In genomic region chr13:60347881-60348280, GRCm38 (mm10) we compare ENCODE assay signal across 8 mouse cellular contexts.
A peak's percentile ranks its signal among the peaks of the same experiment; 100 is the strongest.
DNase-seq lines count a peak whose midpoint lies in the region; ATAC-seq lines count a peak whose summit lies in the region.

No protein-coding gene starts in this region.

- 34% methylated on average over 7 of the region's 7 CpGs for WGBS in embryonic facial prominence, embryonic 11.5 days
- WGBS in midbrain, embryonic 14.5 days, result 33% methylated on average over 7 of the region's 7 CpGs

- no peaks in the 10 kb centered on the region for H3K27me3 ChIP-seq in embryonic facial prominence, embryonic 11.5 days (ENCODE audit: control insufficient read depth, insufficient read depth, low read length)
- H3K27me3 ChIP-seq in midbrain, embryonic 14.5 days (ENCODE audit: control insufficient read depth, insufficient read depth, low read length), result no peaks in the 10 kb centered on the region

- DNase-seq in left cerebral cortex, postnatal 4 days, result peak; percentile 70
- no peak for DNase-seq in left cerebral cortex, postnatal 36 days (ENCODE audit: low spot score in 2 of 2)
- no peak for DNase-seq in embryonic facial prominence, embryonic 11.5 days (ENCODE audit: low spot score)
- DNase-seq in heart, adult 9 months (ENCODE audit: low spot score in 2 of 2), result peak; percentile 19 to 27
- DNase-seq in midbrain, embryonic 14.5 days, result peak; percentile 57
- DNase-seq in spleen, postnatal 4 days (ENCODE audit: low spot score in 2 of 2), result no peak
- no peak for DNase-seq in natural killer cell, adult 2 months (ENCODE audit: low spot score in 2 of 2)
- DNase-seq in cerebellum, adult 8-10 months, result no peak

- no peak overlapping the region for H3K4me3 ChIP-seq in embryonic facial prominence, embryonic 11.5 days (ENCODE audit: low read depth, low read length)
- no peak overlapping the region for H3K4me3 ChIP-seq in midbrain, embryonic 14.5 days (replicated peaks; ENCODE audit: low read depth, low read length)

- H3K9me3 ChIP-seq in embryonic facial prominence, embryonic 11.5 days (replicated peaks; ENCODE audit: control insufficient read depth, low read length), result no peaks in the 10 kb centered on the region
- no peaks in the 10 kb centered on the region for H3K9me3 ChIP-seq in midbrain, embryonic 14.5 days (ENCODE audit: control insufficient read depth, low read length)

- H3K27ac ChIP-seq in embryonic facial prominence, embryonic 11.5 days (replicated peaks; ENCODE audit: low read depth, low read length), result 0 out of 2 replicates have a peak overlapping the region, but pooled peaks have one; percentile 23
- no peak overlapping the region; the same call in 1 of the 2 replicates for H3K27ac ChIP-seq in midbrain, embryonic 14.5 days (replicated peaks; ENCODE audit: low read depth, low read length)

- no peak for ATAC-seq in embryonic facial prominence, embryonic 11.5 days (replicated peaks; ENCODE audit: insufficient number of reproducible peaks, low FRiP score, low TSS enrichment, low read depth)
- ATAC-seq in midbrain, embryonic 14.5 days (ENCODE audit: low FRiP score, low TSS enrichment), result 0 out of 2 replicates have a peak, but pooled peaks have one; percentile 37

- peaks cover 4% of the 10 kb centered on the region; the same call in 1 of the 2 replicates for H3K4me1 ChIP-seq in embryonic facial prominence, embryonic 11.5 days (ENCODE audit: control insufficient read depth, insufficient read depth, low read length)
- no peaks in the 10 kb centered on the region for H3K4me1 ChIP-seq in midbrain, embryonic 14.5 days (ENCODE audit: control insufficient read depth, insufficient read depth, low read length)

- H3K9ac ChIP-seq in embryonic facial prominence, embryonic 11.5 days (replicated peaks; ENCODE audit: low read length), result no peak overlapping the region
- H3K9ac ChIP-seq in midbrain, embryonic 14.5 days (replicated peaks; ENCODE audit: low read length), result no peak overlapping the region

- no peak overlapping the region for H3K4me2 ChIP-seq in embryonic facial prominence, embryonic 11.5 days (ENCODE audit: low read depth, low read length)
- no peak overlapping the region for H3K4me2 ChIP-seq in midbrain, embryonic 14.5 days (ENCODE audit: low read length)

- intact Hi-C loops in left cerebral cortex, postnatal 4 days (cut with DNase I), result no loop called here
- intact Hi-C loops in left cerebral cortex, postnatal 36 days (cut with DNase I), result no loop called here

- H3K36me3 ChIP-seq in embryonic facial prominence, embryonic 11.5 days (replicated peaks; ENCODE audit: control insufficient read depth, insufficient read depth, low read depth, low read length), result no peaks in the 10 kb centered on the region
- H3K36me3 ChIP-seq in midbrain, embryonic 14.5 days (ENCODE audit: control insufficient read depth, insufficient read depth, low read length), result no peaks in the 10 kb centered on the region

Comparison
In these comparisons a context has a peak if more than half of its experiments do, and no peak if none do; other contexts are left out.
1. DNase-seq: peak in left cerebral cortex, postnatal 4 days (single experiment), heart, adult 9 months (2 of 2) and midbrain, embryonic 14.5 days (single experiment); none in left cerebral cortex, postnatal 36 days (0 of 2), embryonic facial prominence, embryonic 11.5 days (single experiment), spleen, postnatal 4 days (0 of 2), natural killer cell, adult 2 months (0 of 2) and cerebellum, adult 8-10 months (single experiment).